Mouse (Mus musculus) layer of hippocampus, adult 9-10 months (tissue): Measurements from ENCODE around the gene Pla2g5.
A peak's percentile ranks its signal among the peaks of the same experiment; 100 is the strongest.
"Not testable (repeated sequence)": the region's sequence is repeated elsewhere in the genome, so short reads cannot be mapped to it uniquely, and the experiment has no call there.

ENCODE experiments used
- DNase-seq: peaks from one replicate; pipeline ENCODE4 v3.0.0; 2022; ENCODE audit warnings: low spot score

Pla2g5 gene

GRCm38 (mm10) chr4:138863344-138863998 is at the start of gene Pla2g5:
Pla2g5 (minus strand) TSS chr4:138863482.
- DNase-seq: no peak

DNA sequence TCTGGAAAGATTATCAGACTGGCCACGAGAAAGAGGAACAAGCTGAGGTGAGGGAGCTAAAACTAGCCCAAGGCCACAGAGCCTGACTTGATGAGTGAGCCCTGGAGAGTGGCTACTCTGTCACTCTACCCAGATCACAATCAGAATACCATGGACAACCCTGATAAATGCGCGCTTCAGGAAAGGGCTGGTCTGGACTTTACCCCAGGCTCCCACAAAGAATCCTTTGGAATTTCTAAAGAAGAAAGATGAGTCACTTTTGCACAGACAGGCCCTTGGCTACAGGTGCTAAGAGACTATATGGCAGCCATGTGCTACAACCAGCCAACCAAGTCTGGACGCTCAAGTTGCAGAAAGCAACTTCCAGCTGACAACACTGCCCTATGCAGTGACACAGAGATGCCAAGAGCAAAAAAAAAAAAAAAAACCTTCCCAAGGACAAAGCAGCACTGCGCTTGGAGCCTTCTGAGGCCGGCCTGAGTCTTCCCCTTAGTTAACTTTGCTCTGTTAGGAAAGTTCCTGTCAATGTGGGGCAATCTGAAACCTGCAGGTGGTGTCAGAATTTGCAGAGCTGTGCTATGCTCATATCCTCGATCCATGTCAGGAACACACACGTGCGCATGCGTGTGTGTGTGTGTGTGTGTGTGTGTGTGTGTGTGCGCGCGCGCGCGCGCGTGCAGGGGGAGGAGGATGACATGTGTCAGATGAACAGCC is 42.5 kb upstream of the Pla2g5 start:
- DNase-seq: no peak

- DNase-seq: no peak
Observed at GRCm38 (mm10) chr4:138899361-138899760, 36.1 kb upstream of the Pla2g5 start.

DNA sequence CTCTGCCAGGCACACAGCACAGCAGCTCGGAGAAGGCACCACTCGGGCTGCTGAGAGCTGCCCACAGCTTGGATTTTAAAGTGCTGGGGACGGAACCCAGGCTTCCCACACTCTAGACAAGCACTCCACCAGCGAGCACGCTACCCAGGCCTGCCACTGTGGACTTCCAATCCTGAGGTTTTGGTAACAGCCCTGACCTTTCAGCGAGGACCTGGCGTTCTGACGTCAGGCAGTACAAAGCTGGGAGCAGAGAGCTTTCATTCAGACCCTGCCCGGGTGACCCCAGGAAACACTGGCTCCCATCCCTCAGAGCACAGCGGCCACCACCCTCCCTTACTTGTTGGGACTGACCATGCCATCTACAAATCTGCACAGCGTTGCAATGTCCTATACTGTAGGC is 30.5 kb upstream of the Pla2g5 start:
- not testable (repeated sequence) for DNase-seq

DNA sequence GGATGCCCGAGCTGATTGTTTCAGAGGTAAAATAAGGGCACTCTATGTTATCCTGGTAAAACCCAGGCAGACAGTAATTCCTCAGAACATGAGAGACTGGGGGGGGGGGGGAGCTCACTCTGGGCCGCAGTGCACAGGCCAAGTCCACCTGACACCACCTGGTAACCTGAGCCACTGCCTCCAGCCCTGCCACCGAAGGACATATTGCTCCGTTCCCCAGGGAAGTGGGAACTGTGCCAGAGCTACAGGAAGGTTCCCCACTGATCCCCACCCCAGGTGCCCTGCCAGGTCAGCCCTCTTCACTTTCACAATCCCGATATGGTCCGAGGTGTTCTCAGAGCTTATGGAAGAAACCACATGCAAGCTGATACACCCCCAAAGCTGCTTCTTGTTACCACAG is 29.4 kb upstream of the Pla2g5 start:
- DNase-seq: no peak

GRCm38 (mm10) chr4:138889635-138890034 is 26.4 kb upstream of the Pla2g5 start:
- DNase-seq: no peak

- no peak for DNase-seq
Observed at GRCm38 (mm10) chr4:138889165-138889564, 25.9 kb upstream of the Pla2g5 start.

DNA sequence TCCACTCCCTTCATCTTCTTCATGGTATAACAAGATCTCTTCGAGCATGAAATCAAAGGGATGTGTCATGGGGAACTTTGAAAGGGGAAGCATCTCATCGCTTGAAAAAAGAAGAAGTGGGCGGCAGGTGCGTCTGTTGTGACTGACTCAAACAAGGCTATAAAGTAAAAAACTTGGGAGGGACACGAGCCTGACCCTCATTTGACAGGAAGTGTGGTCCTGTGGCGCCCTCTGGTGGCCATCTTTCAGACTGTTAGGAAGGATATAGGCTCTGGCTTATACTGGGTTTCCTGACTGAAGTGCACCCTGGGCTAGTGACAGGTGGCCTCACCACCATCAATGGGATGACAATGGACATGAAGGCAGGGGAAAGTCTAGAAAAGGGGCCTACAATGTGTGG is 21.0 kb upstream of the Pla2g5 start:
- peak; percentile 82 for DNase-seq

GRCm38 (mm10) chr4:138882179-138882578 is 18.9 kb upstream of the Pla2g5 start:
- no peak for DNase-seq

DNA sequence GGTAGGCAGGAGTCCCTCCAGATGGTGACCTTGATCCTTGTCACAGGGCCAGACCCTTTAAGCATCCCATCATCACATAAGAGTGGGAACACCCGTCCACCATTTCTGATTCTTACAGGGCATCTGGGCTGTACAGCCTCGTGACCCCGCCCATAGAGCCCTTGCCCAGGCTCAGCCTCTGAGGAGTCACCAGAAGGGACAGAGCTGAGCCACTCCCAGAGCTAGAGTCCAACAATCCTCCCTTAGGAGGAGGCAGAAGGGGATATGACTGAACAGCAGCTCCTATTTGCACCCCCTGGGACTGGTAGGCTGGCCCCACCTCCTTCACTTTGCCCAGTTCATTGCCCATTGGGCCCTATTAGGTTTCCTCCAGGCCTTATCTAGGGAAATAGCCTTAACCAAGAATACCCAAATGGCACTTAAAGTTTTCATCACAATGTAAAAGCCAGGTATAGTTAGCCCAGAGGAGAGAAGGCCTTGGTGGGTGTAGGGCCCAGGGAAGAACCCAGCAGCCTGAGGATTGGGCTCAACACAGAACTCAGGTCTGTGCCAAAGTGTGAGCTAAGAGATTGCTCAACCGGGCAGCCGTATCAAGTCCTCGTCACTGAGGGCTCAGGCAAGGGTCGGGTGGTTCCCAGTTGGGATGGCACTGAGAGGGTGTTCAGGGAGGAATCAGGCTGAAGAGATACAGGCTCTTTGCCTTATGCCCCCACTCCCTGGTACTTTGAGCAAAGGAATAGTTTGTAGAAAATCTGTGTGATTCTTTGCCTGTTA is 17.7 kb upstream of the Pla2g5 start:
- no peak for DNase-seq

GRCm38 (mm10) chr4:138879808-138880207 is 16.5 kb upstream of the Pla2g5 start:
- no peak for DNase-seq

DNA sequence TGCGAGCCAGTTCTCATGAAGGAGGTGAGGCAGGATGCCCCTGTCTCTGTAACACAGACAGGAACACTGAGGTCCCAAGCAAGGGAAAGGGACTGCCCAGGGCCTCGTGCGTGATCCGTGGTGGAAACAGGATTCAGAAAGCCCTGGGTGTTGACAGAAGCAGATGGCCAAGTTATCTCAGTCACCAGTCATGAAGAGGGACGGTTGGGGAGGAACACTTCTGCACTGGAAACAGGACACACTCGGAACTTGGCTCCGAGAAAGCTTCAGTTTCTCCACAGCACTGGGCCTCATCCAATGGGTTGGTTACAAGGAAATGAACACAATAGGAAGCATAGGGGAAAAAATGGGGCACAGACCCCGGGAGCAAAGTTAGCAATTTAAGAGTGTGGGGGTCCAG is 15.5 kb upstream of the Pla2g5 start:
- DNase-seq: no peak

GRCm38 (mm10) chr4:138877731-138878130 is 14.4 kb upstream of the Pla2g5 start, which contains the start of gene Pla2g2e:
Pla2g2e (plus strand) TSS chr4:138877942.
- no peak for DNase-seq

DNA sequence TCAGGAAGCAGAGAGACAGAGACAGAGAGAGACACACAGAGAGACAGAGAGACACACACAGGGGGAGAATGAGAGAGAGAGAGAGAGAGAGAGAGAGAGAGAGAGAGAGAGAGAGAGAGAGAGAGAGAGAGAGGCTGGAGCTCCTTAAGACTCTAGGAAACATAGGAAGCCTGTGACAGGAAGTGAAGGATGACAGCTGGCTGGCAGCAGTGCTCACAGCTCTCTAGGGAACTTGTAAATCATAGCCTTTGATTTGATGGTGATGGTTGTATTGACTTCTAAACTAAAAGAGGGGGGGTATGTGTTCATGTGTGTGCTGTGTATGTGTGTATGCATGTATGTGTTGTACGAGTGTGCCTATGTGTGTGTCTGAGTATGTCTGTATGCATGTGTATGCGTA is 12.7 kb upstream of the Pla2g5 start:
- DNase-seq: no peak

GRCm38 (mm10) chr4:138875275-138875674 is 12.0 kb upstream of the Pla2g5 start:
- not testable (repeated sequence) for DNase-seq

DNA sequence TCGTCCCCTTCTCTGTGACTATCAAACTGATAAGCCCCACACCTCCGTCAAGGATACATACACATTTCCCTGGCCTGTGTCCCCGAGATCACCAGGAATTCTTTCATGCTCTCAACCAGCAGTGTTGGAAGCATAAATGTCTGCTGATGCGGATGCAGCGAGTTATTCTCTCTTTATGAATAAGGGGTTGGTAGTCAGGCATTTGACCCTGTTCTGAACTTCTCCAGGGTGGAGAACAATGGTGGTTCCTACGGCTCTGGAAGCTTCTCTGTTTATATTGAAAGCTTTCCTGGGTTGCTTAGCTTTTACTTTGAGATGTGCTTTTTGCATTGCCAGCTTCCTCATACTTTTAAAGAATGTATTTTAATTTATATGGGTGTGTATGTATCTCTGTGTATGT is 10.6 kb upstream of the Pla2g5 start, which contains the start of gene Gm13030:
TSS of gene Gm13030 (minus strand) at position 101 of the 400 bp plus-strand sequence.
- no peak for DNase-seq

DNA sequence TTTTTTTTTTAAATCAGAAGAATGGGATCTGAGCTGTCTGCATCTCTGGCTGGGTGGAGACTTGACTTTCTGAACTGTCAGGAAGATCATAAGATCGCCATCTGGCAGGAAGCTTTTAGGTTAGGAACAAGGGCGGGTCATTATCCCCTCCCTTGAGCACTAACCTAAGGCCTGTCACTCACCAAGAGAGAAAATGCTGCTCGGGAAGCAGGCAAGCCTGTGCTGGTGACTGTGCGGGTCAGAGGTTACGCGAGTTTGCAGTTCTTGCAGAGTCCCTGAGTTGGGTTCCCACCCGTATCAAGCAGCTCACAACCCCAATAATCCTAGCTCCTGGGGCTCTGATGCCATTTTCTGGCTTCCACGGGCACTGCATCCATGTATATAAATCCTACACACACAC is 5.4 kb upstream of the Pla2g5 start:
- no peak for DNase-seq

GRCm38 (mm10) chr4:138866413-138866812 is 3.1 kb upstream of the Pla2g5 start:
- peak; percentile 85 for DNase-seq

- DNase-seq: no peak
Observed at GRCm38 (mm10) chr4:138865991-138866390, 2.7 kb upstream of the Pla2g5 start.

DNA sequence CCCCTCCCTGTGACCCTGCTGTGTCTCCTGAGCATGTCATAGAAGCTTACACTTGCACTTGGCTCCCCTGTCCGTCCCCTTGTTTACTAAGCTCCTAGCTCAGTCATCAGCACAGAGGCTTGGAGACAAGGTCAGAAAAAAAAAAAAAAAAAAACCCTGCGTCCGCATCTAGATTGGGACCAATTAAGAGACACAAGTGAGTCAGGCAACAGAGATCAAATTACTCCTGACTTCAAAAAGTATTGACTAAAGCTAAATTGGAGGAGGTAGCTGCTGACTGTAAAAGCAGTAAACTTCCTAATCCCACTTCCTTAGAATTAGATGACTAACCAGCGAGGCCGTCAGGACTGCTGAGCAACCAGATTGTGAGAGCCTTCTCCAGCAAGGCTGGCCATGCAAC is 1.8 kb upstream of the Pla2g5 start:
- no peak for DNase-seq

DNA sequence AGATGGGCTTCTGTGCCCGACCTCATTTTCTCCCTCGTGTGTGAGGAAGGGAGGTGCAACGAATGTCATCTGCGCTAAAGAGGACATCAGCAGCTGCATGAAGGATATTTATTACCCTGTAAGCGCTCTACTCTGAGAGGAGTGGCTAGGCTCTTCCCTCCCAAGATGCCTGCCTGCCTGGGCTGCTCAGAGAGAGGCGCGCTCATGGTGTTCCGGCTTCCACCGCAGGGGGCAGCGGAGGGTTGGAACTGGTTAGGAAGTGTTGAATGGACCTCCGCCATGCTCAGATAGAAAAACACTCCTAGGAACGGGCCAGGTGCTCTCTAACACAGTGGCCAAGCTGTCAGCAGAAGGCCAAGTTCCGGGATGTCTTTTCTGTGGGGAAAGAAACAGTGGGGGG is 3.6 kb downstream of the Pla2g5 start:
- no peak for DNase-seq

GRCm38 (mm10) chr4:138859245-138859644 is 4.0 kb downstream of the Pla2g5 start:
- no peak for DNase-seq

DNA sequence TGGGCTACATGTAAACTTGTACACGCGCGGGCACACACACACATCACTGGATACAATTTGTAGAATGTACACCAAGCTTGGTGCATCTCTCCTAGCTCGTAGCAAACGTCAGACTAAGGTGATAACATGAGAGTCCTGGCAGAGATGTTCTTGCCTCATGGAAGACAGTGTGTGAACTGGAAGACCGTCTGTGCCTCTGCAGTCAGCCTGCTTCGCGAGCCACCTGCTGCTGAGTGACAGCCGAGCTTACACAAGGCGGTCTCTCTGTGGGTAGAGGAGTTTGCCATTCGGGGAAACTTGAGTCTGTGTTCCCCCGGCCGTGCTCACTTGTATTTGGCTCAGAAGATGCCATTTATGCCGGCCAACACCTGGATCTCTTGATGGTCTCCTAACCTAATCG is 4.8 kb downstream of the Pla2g5 start:
- no peak for DNase-seq
